22 mouse cellular contexts compared by ENCODE assay signal in genomic region chr12:96754714-96755113, GRCm38 (mm10).
"Had no signal": no experiment of that assay in that cellular context is flagged by ENCODE, and none has a peak within 500 bp of the region (broad histone marks: within the 10 kb centered on the region; RNA-seq: fewer than 3 reads in every experiment).

No protein-coding gene starts in this region.

- DNase-seq: kidney, adult 18-20 months; kidney, adult 9 months; kidney, postnatal 14 days; kidney, postnatal 4 days; left cerebral cortex, postnatal 4 days; lung, adult 18-20 months; lung, postnatal 10 days; lung, postnatal 36 days; retina, postnatal 1 day; right cerebral cortex, postnatal 25 days; spleen, adult 18-20 months; thymus, postnatal 25 days had no signal

- H3K36me3 ChIP-seq: limb, embryonic 12.5 days; limb, embryonic 15.5 days; liver, embryonic 12.5 days; liver, embryonic 15.5 days; lung, embryonic 15.5 days; neural tube, embryonic 12.5 days; neural tube, embryonic 15.5 days; stomach, embryonic 15.5 days had no signal

- H3K27me3 ChIP-seq: limb, embryonic 15.5 days; liver, embryonic 12.5 days; liver, embryonic 15.5 days; lung, embryonic 15.5 days; megakaryocyte, embryonic 14.5 days; neural tube, embryonic 12.5 days; neural tube, embryonic 15.5 days; stomach, embryonic 15.5 days had no signal

- ATAC-seq: intestine, embryonic 16.5 days; liver, embryonic 12.5 days had no signal

- H3K27ac ChIP-seq: limb, embryonic 12.5 days; limb, embryonic 15.5 days; liver, embryonic 12.5 days; liver, embryonic 15.5 days; lung, embryonic 15.5 days; neural tube, embryonic 12.5 days; neural tube, embryonic 15.5 days; stomach, embryonic 15.5 days had no signal

- H3K9me3 ChIP-seq: limb, embryonic 12.5 days; limb, embryonic 15.5 days; liver, embryonic 12.5 days; liver, embryonic 15.5 days; lung, embryonic 15.5 days; neural tube, embryonic 12.5 days; neural tube, embryonic 15.5 days; stomach, embryonic 15.5 days had no signal

- H3K4me2 ChIP-seq: limb, embryonic 12.5 days; limb, embryonic 15.5 days; liver, embryonic 12.5 days; liver, embryonic 15.5 days; lung, embryonic 15.5 days; neural tube, embryonic 12.5 days; neural tube, embryonic 15.5 days; stomach, embryonic 15.5 days had no signal

- H3K4me3 ChIP-seq: limb, embryonic 12.5 days; limb, embryonic 15.5 days; liver, embryonic 12.5 days; liver, embryonic 15.5 days; lung, embryonic 15.5 days; megakaryocyte, embryonic 14.5 days; neural tube, embryonic 12.5 days; neural tube, embryonic 15.5 days; stomach, embryonic 15.5 days had no signal

- H3K4me1 ChIP-seq: limb, embryonic 12.5 days; limb, embryonic 15.5 days; liver, embryonic 12.5 days; liver, embryonic 15.5 days; lung, embryonic 15.5 days; megakaryocyte, embryonic 14.5 days; neural tube, embryonic 12.5 days; neural tube, embryonic 15.5 days; stomach, embryonic 15.5 days had no signal

- H3K9ac ChIP-seq: limb, embryonic 12.5 days; limb, embryonic 15.5 days; liver, embryonic 12.5 days; liver, embryonic 15.5 days; lung, embryonic 15.5 days; neural tube, embryonic 12.5 days; neural tube, embryonic 15.5 days; stomach, embryonic 15.5 days had no signal
